Mouse (Mus musculus) intestine, postnatal 0 days (tissue): ENCODE data around the gene Abhd17c. TPM values are rescaled to one million over a fixed set of nuclear protein-coding genes. Genes with fewer than 3 reads are reported as not detected.

Experiments used
- ATAC-seq: fragments of 200-750 bp; cut with Nextera tagmentation; 2 replicates; pipeline ENCODE4 v1.8.0; 2017; ENCODE audit warnings: mild to moderate bottlenecking, moderate TSS enrichment, moderate library complexity
- H3K27ac ChIP-seq: fragments of 300-500 bp; sonication (generic); 2 replicates; pipeline ENCODE4 v1.5.1; 2014; ENCODE audit warnings: mild to moderate bottlenecking, low read depth, low read length, moderate library complexity
- H3K27me3 ChIP-seq: fragments of 300-500 bp; sonication (generic); replicated peaks from 2 replicates; pipeline ENCODE4 v1.6.1; 2014; ENCODE audit warnings: low read length, mixed read lengths; ENCODE audit not compliant: control insufficient read depth, insufficient read depth
- H3K36me3 ChIP-seq: fragments of 300-500 bp; sonication (generic); 2 replicates; pipeline ENCODE4 v1.6.1; 2014; ENCODE audit warnings: mild to moderate bottlenecking, moderate library complexity; ENCODE audit not compliant: control insufficient read depth, insufficient read depth
- H3K4me1 ChIP-seq: fragments of 300-500 bp; sonication (generic); replicated peaks from 2 replicates; pipeline ENCODE4 v1.6.1; 2014; ENCODE audit warnings: antibody characterized with exemption, low read length, mixed read lengths; ENCODE audit not compliant: control insufficient read depth, insufficient read depth
- H3K4me2 ChIP-seq: fragments of 300-500 bp; sonication (generic); replicated peaks from 2 replicates; pipeline ENCODE4 v1.6.1; 2014; ENCODE audit warnings: low read depth, mild to moderate bottlenecking, moderate library complexity
- H3K4me3 ChIP-seq: fragments of 300-500 bp; sonication (generic); 2 replicates; pipeline ENCODE4 v1.5.1; 2014; ENCODE audit warnings: low read depth, low read length
- H3K9ac ChIP-seq: fragments of 300-500 bp; sonication (generic); 2 replicates; pipeline ENCODE4 v1.6.1; 2014; ENCODE audit warnings: mild to moderate bottlenecking, low read depth, low read length
- H3K9me3 ChIP-seq: fragments of 300-500 bp; sonication (generic); 2 replicates; pipeline ENCODE4 v1.6.1; 2016; ENCODE audit warnings: mixed run types; ENCODE audit not compliant: control insufficient read depth
- CTCF ChIP-seq: sonication (generic); IDR thresholded peaks from 2 replicates; pipeline ENCODE4 v1.5.1; 2016; ENCODE audit warnings: low read depth, mild to moderate bottlenecking, control low read depth, antibody characterized with exemption, moderate library complexity
- WGBS: fragments of 180-500 bp; shearing (Covaris S2); extraction: QIAGEN DNeasy Blood & Tissue Kit; methylation state at CpG from one replicate; pipeline ENCODE4 v1.1.7; 2014; 5-methylcytosine and 5-hydroxymethylcytosine counted together
- polyA plus RNA-seq: library from polyadenylated mRNA; unstranded; fragments of >200 nt; fragmentation: Nextera tagmentation; extraction: Ambion mirVana; gene quantifications from 2 replicates; pipeline ENCODE4 v1.2.1, GENCODE M21; 2015

Gene Abhd17c
- polyA plus RNA-seq, 1 experiment from 2014 or later: 203 TPM

- Histone ChIP-seq H3K9ac (peak overlapping the region; percentile 98), H3K36me3 (peaks cover 10% of the 10 kb centered on the region; the same call in 1 of the 2 replicates), H3K9me3 (no peaks in the 10 kb centered on the region), H3K4me2 (peak overlapping the region; percentile 77), H3K27ac (peak overlapping the region; percentile 98), H3K4me1 (peaks cover 12% of the 10 kb centered on the region; the same call in 1 of the 2 replicates), H3K4me3 (peak overlapping the region; percentile 86), H3K27me3 (no peaks in the 10 kb centered on the region)
- no peak for TF ChIP-seq CTCF
- 5% methylated on average over 13 of the region's 13 CpGs for WGBS
- ATAC-seq: peak; percentile 70
These were observed 1.2 kb downstream of the Abhd17c start for GRCm38 (mm10) chr7:84150361-84151000.

GRCm38 (mm10) chr7:84149821-84150220 is 1.9 kb downstream of the Abhd17c start:
- no peak for ATAC-seq
- H3K9me3 ChIP-seq: no peaks in the 10 kb centered on the region
- H3K4me2 ChIP-seq: peak overlapping the region; percentile 77
- 45% methylated on average over 4 of the region's 4 CpGs for WGBS
- peaks cover 12% of the 10 kb centered on the region; the same call in 1 of the 2 replicates for H3K4me1 ChIP-seq
- peak overlapping the region; percentile 98 for H3K9ac ChIP-seq
- no peak for TF ChIP-seq CTCF
- no peaks in the 10 kb centered on the region for H3K27me3 ChIP-seq
- H3K27ac ChIP-seq: peak overlapping the region; percentile 98
- peaks cover 10% of the 10 kb centered on the region; the same call in 1 of the 2 replicates for H3K36me3 ChIP-seq
- H3K4me3 ChIP-seq: peak overlapping the region; percentile 86

- Histone ChIP-seq H3K4me2 (peak overlapping the region; percentile 77), H3K4me1 (peaks cover 15% of the 10 kb centered on the region; the same call in 1 of the 2 replicates), H3K27ac (peak overlapping the region; percentile 68), H3K27me3 (no peaks in the 10 kb centered on the region), H3K9me3 (no peaks in the 10 kb centered on the region), H3K9ac (peak overlapping the region; percentile 98; the same call in 1 of the 2 replicates), H3K4me3 (peak overlapping the region; percentile 86), H3K36me3 (peaks cover 10% of the 10 kb centered on the region; the same call in 1 of the 2 replicates)
- TF ChIP-seq CTCF: no peak
- 72% methylated on average over 3 of the region's 3 CpGs for WGBS
- ATAC-seq: no peak
These were observed 2.8 kb downstream of the Abhd17c start for GRCm38 (mm10) chr7:84148896-84149295.

GRCm38 (mm10) chr7:84147746-84148145 is 3.9 kb downstream of the Abhd17c start:
- peaks cover 10% of the 10 kb centered on the region; the same call in 1 of the 2 replicates for H3K36me3 ChIP-seq
- no peak for ATAC-seq
- 30% methylated on average over 1 of the region's 1 CpGs for WGBS
- TF ChIP-seq CTCF: no peak
- no peak overlapping the region for H3K9ac ChIP-seq
- H3K4me1 ChIP-seq: peaks cover 15% of the 10 kb centered on the region; the same call in 1 of the 2 replicates
- no peaks in the 10 kb centered on the region for H3K27me3 ChIP-seq
- H3K4me2 ChIP-seq: peak overlapping the region; percentile 77
- no peaks in the 10 kb centered on the region for H3K9me3 ChIP-seq
- peak overlapping the region; percentile 68 for H3K27ac ChIP-seq
- H3K4me3 ChIP-seq: peak overlapping the region; percentile 6; the same call in 1 of the 2 replicates

- peak; percentile 90 for ATAC-seq
- TF ChIP-seq CTCF: peak; percentile 51
- Histone ChIP-seq H3K4me2 (peak overlapping the region; percentile 77), H3K27me3 (no peaks in the 10 kb centered on the region), H3K4me3 (no peak overlapping the region), H3K27ac (peak overlapping the region; percentile 62), H3K9me3 (no peaks in the 10 kb centered on the region), H3K36me3 (peaks cover 10% of the 10 kb centered on the region; the same call in 1 of the 2 replicates), H3K4me1 (peaks cover 12% of the 10 kb centered on the region; the same call in 1 of the 2 replicates), H3K9ac (no peak overlapping the region)
- 31% methylated on average over 2 of the region's 2 CpGs for WGBS
These were observed 6.1 kb downstream of the Abhd17c start for GRCm38 (mm10) chr7:84145633-84146032.

GRCm38 (mm10) chr7:84142736-84143473 is 8.8 kb downstream of the Abhd17c start:
- Histone ChIP-seq H3K9me3 (no peaks in the 10 kb centered on the region), H3K9ac (no peak overlapping the region), H3K4me2 (no peak overlapping the region; the same call in 1 of the 2 replicates), H3K27ac (peak overlapping the region; percentile 71), H3K27me3 (no peaks in the 10 kb centered on the region), H3K4me1 (peaks cover 5% of the 10 kb centered on the region; the same call in 1 of the 2 replicates), H3K4me3 (no peak overlapping the region), H3K36me3 (peaks cover 3% of the 10 kb centered on the region; the same call in 1 of the 2 replicates)
- no peak for TF ChIP-seq CTCF
- ATAC-seq: peak; percentile 14; the same call in 1 of the 2 replicates
- WGBS: 41% methylated on average over 7 of the region's 7 CpGs
